Mouse (Mus musculus): ENCODE data around the gene Eno1.
"Not testable (repeated sequence)": the region's sequence is repeated elsewhere in the genome, so short reads cannot be mapped to it uniquely, and the experiment has no call there.

Eno1 gene

GRCm38 (mm10) chr4:150249731-150250270, 13.3 kb downstream of the Eno1 start:
- no peak for DNase-seq (ENCODE audit: low spot score)

- no peak for DNase-seq (ENCODE audit: low spot score)
Measured at GRCm38 (mm10) chr4:150250549-150251422, 14.3 kb downstream of the Eno1 start.

- no peak for DNase-seq (ENCODE audit: low spot score)
Measured at GRCm38 (mm10) chr4:150254416-150254815, 17.9 kb downstream of the Eno1 start.

GRCm38 (mm10) chr4:150255181-150255580, 18.7 kb downstream of the Eno1 start:
- DNase-seq (ENCODE audit: low spot score): no peak

GRCm38 (mm10) chr4:150257252-150258204, 21.0 kb downstream of the Eno1 start:
- DNase-seq (ENCODE audit: low spot score): peak; percentile 83

GRCm38 (mm10) chr4:150258388-150258787, 21.9 kb downstream of the Eno1 start:
- no peak for DNase-seq (ENCODE audit: low spot score)

GRCm38 (mm10) chr4:150259577-150259976, 23.1 kb downstream of the Eno1 start:
- DNase-seq (ENCODE audit: low spot score): no peak

DNA sequence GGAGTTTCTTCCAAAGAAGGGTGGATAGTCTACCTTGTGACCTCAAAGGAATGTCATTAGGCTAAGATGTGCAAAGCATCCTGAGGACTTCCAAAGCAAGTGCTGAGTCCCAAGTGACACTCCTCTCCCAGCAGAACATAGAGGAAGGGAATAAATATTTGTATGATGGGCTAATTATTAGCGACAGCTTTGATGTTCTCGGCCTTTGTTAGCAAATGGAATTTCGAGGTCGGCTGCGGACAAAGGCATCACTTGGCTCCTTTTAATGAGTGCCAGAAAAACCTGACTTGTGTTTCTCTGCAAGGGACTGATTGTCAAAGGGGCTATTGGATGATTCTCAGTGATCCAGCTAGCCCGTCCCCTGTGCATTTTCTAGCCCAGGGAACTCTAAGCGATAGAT, 23.6 kb downstream of the Eno1 start:
- no peak for DNase-seq (ENCODE audit: low spot score)

DNA sequence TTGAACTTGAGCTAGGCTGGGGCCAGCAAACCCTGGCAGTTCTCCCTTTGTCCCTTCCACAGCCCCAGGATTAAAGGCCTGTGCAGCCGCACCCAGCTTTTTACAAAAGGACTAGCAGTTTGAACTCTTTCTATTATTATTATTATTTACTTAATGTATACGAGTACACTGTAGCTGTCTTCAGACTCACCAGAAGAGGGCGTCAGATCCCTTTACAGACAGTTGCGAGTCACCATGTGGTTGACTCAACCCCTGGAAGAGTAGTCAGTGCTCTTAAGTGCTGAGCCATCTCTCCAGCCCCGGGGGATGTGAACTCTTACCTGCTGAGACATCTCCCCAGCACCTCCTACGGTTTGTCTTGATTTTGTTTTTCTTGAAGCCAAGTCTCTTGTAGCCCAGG, 24.2 kb downstream of the Eno1 start:
- DNase-seq (ENCODE audit: low spot score): no peak

- no peak for DNase-seq (ENCODE audit: low spot score)
Measured at GRCm38 (mm10) chr4:150262301-150262700, 25.8 kb downstream of the Eno1 start.

DNA sequence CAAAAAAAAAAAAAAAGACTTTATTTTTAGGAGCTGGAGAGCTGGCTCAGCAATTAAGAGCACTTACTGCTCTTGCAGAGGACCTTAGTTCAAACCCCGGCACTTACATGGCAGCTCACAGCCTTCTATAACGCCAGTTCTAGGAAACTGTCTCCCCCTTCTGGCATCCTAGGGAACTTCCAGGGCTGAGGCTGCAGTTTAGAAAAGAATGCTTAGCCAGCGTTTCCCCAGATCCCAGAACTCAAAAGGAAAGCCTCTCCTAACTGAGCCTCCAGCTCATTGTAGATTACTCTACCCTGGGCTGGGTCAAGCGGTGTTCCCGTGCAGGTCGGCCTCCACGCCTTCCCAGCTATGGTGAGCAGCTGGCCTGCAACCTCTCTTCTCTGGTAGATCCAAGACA, 28.4 kb downstream of the Eno1 start:
- DNase-seq (ENCODE audit: low spot score): no peak

DNA sequence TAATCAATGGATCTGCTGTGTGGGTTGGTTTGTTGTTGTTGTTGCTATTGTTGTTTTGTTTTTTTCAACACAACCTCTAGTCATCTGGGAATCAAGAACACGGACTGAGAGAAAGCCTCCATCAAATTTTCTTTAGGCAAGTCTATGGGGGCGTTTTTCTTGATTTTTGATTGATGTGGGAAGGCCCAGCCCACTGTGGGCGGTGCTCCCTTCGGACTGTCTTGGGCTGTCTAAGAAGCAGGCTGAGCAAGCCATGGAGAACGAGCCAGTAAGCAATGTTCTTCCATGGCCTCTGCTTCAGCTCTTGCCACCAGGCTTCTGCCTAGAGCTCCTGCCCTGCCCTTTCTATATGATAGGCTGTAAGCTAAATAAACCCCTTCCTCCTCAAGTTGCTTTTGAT, 28.9 kb downstream of the Eno1 start:
- DNase-seq (ENCODE audit: low spot score): no peak

DNA sequence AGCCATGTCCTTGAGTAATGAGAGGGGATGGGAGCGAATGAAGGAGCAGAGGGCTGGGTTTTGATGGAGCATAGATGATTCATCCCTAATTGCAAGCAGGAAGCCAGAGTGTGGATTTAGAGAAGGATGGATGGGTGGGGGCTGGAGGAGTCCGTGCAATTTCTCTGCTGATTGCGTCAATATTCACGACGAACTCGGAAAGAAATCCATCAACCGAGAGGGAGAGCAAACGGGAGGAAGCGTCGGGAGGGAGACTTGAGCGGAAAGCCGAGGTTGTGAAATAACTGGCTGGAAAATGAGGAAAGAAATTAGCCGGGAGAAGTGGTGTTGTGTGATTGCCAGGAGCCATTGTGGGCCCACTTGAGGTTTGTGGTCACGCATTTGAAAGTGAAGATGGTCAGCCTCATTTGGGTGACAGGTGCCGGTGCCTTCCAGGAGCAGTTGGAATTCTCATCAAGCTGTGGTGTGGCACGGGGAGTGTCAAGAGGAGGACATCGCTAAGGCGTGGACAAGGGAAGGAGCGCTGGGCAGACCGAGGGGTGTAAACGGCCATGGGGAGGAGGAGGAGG, 30.2 kb downstream of the Eno1 start:
- no peak for DNase-seq (ENCODE audit: low spot score)

DNA sequence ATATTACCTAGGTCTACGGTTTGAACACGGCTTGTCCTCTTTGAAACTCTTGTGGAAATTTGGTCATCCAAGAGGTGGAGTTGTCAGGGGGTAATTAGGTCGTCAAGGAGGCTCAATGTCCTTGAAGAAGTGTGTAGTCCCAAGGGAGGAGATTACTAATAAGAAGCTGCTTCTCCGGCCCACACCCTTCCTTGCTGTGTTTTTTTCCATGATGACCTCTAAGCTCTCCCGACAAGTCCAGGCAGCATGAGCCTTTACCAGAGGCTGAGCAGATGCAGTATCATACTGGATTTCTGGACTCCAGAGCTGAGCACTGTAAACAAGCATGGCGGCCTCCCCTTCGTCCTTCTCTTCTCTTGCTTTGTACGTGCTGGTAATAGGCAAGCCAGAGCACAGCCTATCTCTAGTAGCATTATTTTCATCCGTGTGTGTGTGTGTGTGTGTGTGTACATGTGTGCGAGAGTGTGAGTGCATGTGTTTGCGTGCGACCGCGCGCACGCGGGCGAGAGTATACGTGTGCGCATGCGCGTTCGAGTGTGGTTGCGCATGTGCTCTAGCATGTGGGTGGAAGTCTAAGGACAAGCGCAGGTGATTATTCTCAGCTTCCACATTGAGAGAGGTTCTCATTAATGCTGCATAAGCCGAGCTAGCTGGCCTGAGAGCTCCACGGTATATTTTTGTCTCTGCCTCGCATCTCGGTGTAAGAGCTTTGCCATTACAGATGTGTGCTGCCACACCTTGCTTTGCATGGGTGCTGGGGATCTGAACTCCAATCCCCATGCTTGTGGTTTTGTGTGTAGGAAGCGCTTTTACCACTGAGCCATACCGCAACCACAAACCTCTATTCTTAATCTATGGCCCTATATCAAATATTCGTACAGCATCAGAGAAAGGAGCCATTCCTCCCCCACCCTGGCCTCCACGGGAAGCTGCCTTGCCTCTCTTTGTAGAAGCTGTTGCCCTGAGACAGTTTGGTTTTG, 32.4 kb downstream of the Eno1 start:
- DNase-seq (ENCODE audit: low spot score): no peak

- DNase-seq (ENCODE audit: low spot score): no peak
Measured at GRCm38 (mm10) chr4:150269679-150270078, 33.2 kb downstream of the Eno1 start.

GRCm38 (mm10) chr4:150270718-150271117, 34.2 kb downstream of the Eno1 start:
- DNase-seq (ENCODE audit: low spot score): not testable (repeated sequence)

- DNase-seq (ENCODE audit: low spot score): peak; percentile 45
Measured at GRCm38 (mm10) chr4:150272725-150273124, 36.2 kb downstream of the Eno1 start.

DNA sequence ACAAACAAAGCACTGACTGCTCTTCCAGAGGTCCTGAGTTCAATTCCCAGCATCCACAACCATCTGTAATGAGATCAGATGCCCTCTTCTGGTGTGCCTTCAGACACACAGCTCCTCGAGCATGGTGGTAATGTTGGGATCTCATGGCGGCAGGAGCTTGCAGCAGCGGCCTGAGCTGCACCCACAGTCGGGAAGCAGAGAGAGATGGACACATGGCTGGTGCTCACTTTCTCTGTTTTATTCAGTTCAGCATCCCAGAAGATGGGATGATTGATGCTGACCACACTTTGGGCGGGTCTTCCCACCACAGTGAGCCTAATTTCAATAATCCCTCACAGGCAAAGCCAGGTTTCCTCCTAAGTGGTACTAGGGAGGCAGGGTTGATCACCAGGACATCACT, 39.0 kb downstream of the Eno1 start:
- no peak for DNase-seq (ENCODE audit: low spot score)

DNA sequence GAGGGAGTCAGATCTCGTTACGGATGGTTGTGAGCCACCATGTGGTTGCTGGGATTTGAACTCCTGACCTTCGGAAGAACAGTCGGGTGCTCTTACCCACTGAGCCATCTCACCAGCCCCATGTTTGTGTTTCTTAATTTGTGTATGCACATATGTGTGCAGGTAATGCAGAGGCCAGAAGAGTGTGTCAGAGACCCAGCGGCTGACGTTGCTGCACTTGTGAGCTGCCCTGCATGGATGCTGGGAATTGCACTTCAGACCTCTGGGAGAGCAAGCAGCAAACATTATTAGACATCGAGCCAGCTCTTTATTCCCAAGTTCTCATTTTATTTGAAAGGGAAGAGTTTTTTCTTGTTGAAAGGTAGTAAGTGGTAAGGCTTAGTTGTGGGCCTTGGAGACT, 42.8 kb downstream of the Eno1 start:
- DNase-seq (ENCODE audit: low spot score): not testable (repeated sequence)

- no peak for DNase-seq (ENCODE audit: low spot score)
Measured at GRCm38 (mm10) chr4:150280002-150280401, 43.5 kb downstream of the Eno1 start.

- DNase-seq (ENCODE audit: low spot score): no peak
Measured at GRCm38 (mm10) chr4:150280459-150280858, 43.9 kb downstream of the Eno1 start.

Measured in urinary bladder, postnatal 25 days (tissue).